Mouse (Mus musculus): ENCODE results near the gene Cox8c. TPM values are rescaled to one million over a fixed set of nuclear protein-coding genes. Genes with fewer than 3 reads are reported as not detected.
A peak's percentile ranks its signal among the peaks of the same experiment; 100 is the strongest.

The Cox8c gene
- total RNA-seq, 1 experiment = 0.80 TPM

GRCm38 (mm10) chr12:102948778-102949394 is 49.8 kb downstream of the Cox8c start, which contains the start of gene Unc79:
TSS of gene Unc79 (plus strand) at chr12:102948859.
- H3K9me3 ChIP-seq (ENCODE audit: control insufficient read depth, insufficient read depth, low read depth, low read length) = no peaks in the 10 kb centered on the region
- no peak for DNase-seq (ENCODE audit: low read depth, low spot score)
- in situ Hi-C loops (cut with MboI; ENCODE audit: low sequenced_read_pairs in 2 of 2, unreplicated experiment in 2 of 2) = no loop called here
- TF ChIP-seq MAFK (IDR thresholded peaks at IDR 0.05; ENCODE audit: insufficient read depth, low read depth, low read length) (no peak), ZNF384 (IDR thresholded peaks at IDR 0.05; ENCODE audit: low read depth, low read length) (no peak), HCFC1 (IDR thresholded peaks at IDR 0.05; ENCODE audit: borderline replicate concordance, insufficient read depth, low read length) (no peak), ZC3H11A (IDR thresholded peaks at IDR 0.05; ENCODE audit: borderline replicate concordance, low read depth, low read length) (no peak)
- no peaks in the 10 kb centered on the region for H3K36me3 ChIP-seq (ENCODE audit: control insufficient read depth, insufficient read depth, low read length, poor library complexity, severe bottlenecking)
- H3K4me3 ChIP-seq (ENCODE audit: insufficient read depth in 1 of 2, low read depth in 1 of 2, low read length in 2 of 2, poor library complexity in 1 of 2, severe bottlenecking in 1 of 2) = peak within 1 kb of the TSS; percentile 72 to 84
- H3K4me1 ChIP-seq (ENCODE audit: control insufficient read depth in 2 of 2, insufficient read depth in 2 of 2, low read length in 2 of 2, poor library complexity in 1 of 2) = no peaks in the 10 kb centered on the region
- H3K27ac ChIP-seq (ENCODE audit: insufficient read depth, low read depth, low read length, poor library complexity, severe bottlenecking) = no peak within 1 kb of the TSS
- H3K9ac ChIP-seq (ENCODE audit: insufficient read depth, low read depth, low read length, poor library complexity, severe bottlenecking) = peak within 1 kb of the TSS; percentile 42

- Histone ChIP-seq H3K27ac (ENCODE audit: insufficient read depth, low read depth, low read length, poor library complexity, severe bottlenecking) (no peak overlapping the region), H3K4me3 (ENCODE audit: insufficient read depth in 1 of 2, low read depth in 1 of 2, low read length in 2 of 2, poor library complexity in 1 of 2, severe bottlenecking in 1 of 2) (peak overlapping the region; percentile 72 to 84), H3K36me3 (ENCODE audit: control insufficient read depth, insufficient read depth, low read length, poor library complexity, severe bottlenecking) (no peaks in the 10 kb centered on the region), H3K4me1 (ENCODE audit: control insufficient read depth in 2 of 2, insufficient read depth in 2 of 2, low read length in 2 of 2, poor library complexity in 1 of 2) (no peaks in the 10 kb centered on the region), H3K9me3 (ENCODE audit: control insufficient read depth, insufficient read depth, low read depth, low read length) (no peaks in the 10 kb centered on the region), H3K9ac (ENCODE audit: insufficient read depth, low read depth, low read length, poor library complexity, severe bottlenecking) (no peak overlapping the region)
- DNase-seq (ENCODE audit: low read depth, low spot score) = no peak
- in situ Hi-C loops (cut with MboI; ENCODE audit: low sequenced_read_pairs in 2 of 2, unreplicated experiment in 2 of 2) = no loop called here
- TF ChIP-seq HCFC1 (IDR thresholded peaks at IDR 0.05; ENCODE audit: borderline replicate concordance, insufficient read depth, low read length) (no peak), CHD2 (IDR thresholded peaks at IDR 0.05; ENCODE audit: low read depth, low read length) (0 out of 2 replicates have a peak, but pooled peaks have one; percentile 19), MAFK (IDR thresholded peaks at IDR 0.05; ENCODE audit: insufficient read depth, low read depth, low read length) (no peak), ZC3H11A (IDR thresholded peaks at IDR 0.05; ENCODE audit: borderline replicate concordance, low read depth, low read length) (no peak), ZNF384 (IDR thresholded peaks at IDR 0.05; ENCODE audit: low read depth, low read length) (no peak)
Observed at GRCm38 (mm10) chr12:102949395-102950208, 50.5 kb downstream of the Cox8c start.

Other genes starting within 250 kb of the Cox8c start
- gene Itpk1, start 194.4 kb upstream of the Cox8c start, total RNA-seq (2012; rRNA removed) = 33.1 and 40.6 TPM in 2 replicates
- 4.0 and 8.8 TPM in 2 replicates for gene Moap1, start 155.7 kb upstream of the Cox8c start, total RNA-seq (2012; rRNA removed)
- 2.9 and 4.0 TPM in 2 replicates for gene Tmem251, start 155.6 kb upstream of the Cox8c start, total RNA-seq (2012; rRNA removed)
- gene Gm28051, start 141.6 kb upstream of the Cox8c start, total RNA-seq (2012; rRNA removed) = not detected in 2 replicates
- gene Gon7, start 141.5 kb upstream of the Cox8c start, total RNA-seq (2012; rRNA removed) = 31.8 and 34.2 TPM in 2 replicates
- gene Ubr7, start 141.3 kb upstream of the Cox8c start, total RNA-seq (2012; rRNA removed) = 74.6 and 87.5 TPM in 2 replicates
- 8.7 and 10.1 TPM in 2 replicates for gene Gm20604, start 140.6 kb upstream of the Cox8c start, total RNA-seq (2012; rRNA removed)
- gene Btbd7, start 20.8 kb upstream of the Cox8c start, total RNA-seq (2012; rRNA removed) = 17.6 and 17.7 TPM in 2 replicates
- gene Unc79, start 49.5 kb downstream of the Cox8c start, total RNA-seq (2012; rRNA removed) = 0.36 and 0.58 TPM in 2 replicates